Mouse (Mus musculus) left cerebral cortex, postnatal 4 days (tissue): Measurements from ENCODE around the gene Ttll5. TPM values are rescaled to one million over a fixed set of nuclear protein-coding genes. Genes with fewer than 3 reads are reported as not detected.

Experiments
- DNase-seq: peaks from one replicate; pipeline ENCODE4 v3.0.0-alpha.2; 2022
- intact Hi-C: fragments of 180-260 bp; cut with DNase I; formaldehyde crosslinking; loops from one replicate; pipeline ENCODE4 v1.15.1; 2025
- total RNA-seq, 2 experiments: library from RNA; stranded (reverse); gene quantifications; 2 replicates each; pipeline ENCODE4 v1.2.3; 2021

Gene Ttll5
- total RNA-seq, 2 experiments from 2014 or later: 30.4 to 36.7 TPM

DNA sequence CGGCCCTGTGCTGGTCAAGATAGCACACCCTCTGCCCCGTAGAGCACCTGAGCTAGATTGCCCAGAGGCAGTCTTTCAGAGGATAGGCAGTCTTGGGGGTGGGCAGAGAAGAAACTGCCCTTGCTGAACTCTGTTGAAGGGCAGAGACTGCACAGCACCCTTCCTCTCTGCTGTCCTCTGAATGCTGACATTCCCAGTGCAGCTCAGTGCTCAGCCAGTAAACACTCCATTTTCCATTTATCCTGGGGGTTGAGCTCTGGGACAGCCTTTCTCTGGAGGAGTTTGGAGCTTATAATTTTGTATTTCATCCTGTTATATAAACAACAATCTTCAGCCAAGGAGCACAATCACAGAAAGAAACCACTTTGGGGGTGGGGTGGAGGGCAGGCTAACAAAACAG, 138.7 kb downstream of the Ttll5 start:
- intact Hi-C loops: no loop called here

DNA sequence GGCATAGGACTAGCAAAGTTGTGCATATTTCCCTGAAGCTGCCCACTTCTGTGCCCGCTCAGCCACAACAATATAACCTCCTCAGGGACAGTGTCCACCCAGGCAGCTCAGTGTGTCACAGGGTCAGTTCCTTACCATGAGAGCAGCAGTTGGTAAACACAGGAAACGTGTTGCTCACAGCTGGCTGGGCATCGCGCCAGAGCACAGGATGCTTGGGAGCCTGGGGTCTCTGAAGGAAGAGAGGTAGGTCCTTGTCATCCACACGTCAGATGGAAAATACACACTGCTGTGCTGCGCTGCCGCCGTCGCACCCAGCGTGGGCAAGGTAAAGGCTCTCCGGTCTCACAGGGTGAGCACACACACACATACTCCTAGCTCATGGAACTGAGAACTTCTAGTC, 139.2 kb downstream of the Ttll5 start:
- intact Hi-C loops: no loop called here
- DNase-seq: peak; percentile 22

More for the DNA sequence above, 138.7 kb downstream of the Ttll5 start:
- no peak for DNase-seq

DNA sequence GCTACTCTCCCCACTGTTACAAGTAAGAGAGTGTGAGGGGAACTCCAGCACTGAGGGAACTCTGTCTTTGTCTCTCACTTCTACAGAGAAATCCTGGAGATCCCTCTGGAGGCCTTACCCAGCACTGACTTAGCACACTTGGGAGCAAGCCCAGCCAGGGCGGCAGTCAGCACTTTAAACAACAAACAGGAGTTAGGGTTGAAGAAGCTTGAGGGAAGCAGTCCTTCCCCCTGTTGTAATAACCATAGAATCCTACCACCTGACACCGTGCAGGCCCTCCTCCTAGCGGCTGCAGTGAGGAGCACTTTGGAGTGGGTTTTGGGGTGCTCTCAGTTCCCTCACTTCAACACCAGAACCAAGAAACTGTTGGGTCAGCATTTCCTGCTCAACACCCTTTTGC, 140.0 kb downstream of the Ttll5 start:
- intact Hi-C loops: no loop called here
- DNase-seq: no peak

- intact Hi-C loops: no loop called here
- DNase-seq: no peak
Measured at GRCm38 (mm10) chr12:85967812-85968211, 143.4 kb downstream of the Ttll5 start.

DNA sequence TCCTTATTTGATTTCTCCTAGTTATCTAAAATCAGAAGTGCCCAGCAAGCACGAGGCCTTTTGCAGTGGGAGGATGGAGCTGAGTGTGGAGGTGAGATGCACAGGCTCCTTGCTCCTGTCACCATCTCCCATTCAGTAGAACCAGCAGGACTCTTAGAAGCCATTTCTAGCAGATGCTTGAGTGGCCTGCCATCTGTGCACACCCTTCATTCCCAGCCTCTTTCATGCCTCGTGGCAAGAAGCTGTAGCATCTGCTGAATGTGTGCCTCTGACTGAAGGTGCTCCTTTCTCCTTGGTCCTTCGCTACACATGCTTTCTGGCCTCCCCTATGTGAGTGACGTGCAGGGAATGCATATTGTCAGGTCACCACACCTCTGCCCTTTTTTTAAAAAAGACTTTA, 143.9 kb downstream of the Ttll5 start:
- peak; percentile 36 for DNase-seq
- intact Hi-C loops: no loop called here

GRCm38 (mm10) chr12:85969571-85969970, 145.1 kb downstream of the Ttll5 start:
- DNase-seq: peak; percentile 23
- intact Hi-C loops: no loop called here

GRCm38 (mm10) chr12:85970191-85970590, 145.7 kb downstream of the Ttll5 start:
- DNase-seq: peak; percentile 65
- intact Hi-C loops: no loop called here

GRCm38 (mm10) chr12:85970803-85971202, 146.3 kb downstream of the Ttll5 start:
- intact Hi-C loops: no loop called here
- DNase-seq: no peak

- intact Hi-C loops: no loop called here
Measured at GRCm38 (mm10) chr12:85971655-85972054, 147.2 kb downstream of the Ttll5 start.

GRCm38 (mm10) chr12:85973526-85973925, 149.1 kb downstream of the Ttll5 start:
- intact Hi-C loops: no loop called here
- DNase-seq: no peak

More at GRCm38 (mm10) chr12:85971655-85972054, 147.2 kb downstream of the Ttll5 start:
- DNase-seq: no peak

GRCm38 (mm10) chr12:85974030-85974429, 149.6 kb downstream of the Ttll5 start:
- DNase-seq: no peak
- intact Hi-C loops: no loop called here

- intact Hi-C loops: no loop called here
- DNase-seq: no peak
Measured at GRCm38 (mm10) chr12:85979996-85980395, 155.5 kb downstream of the Ttll5 start.

DNA sequence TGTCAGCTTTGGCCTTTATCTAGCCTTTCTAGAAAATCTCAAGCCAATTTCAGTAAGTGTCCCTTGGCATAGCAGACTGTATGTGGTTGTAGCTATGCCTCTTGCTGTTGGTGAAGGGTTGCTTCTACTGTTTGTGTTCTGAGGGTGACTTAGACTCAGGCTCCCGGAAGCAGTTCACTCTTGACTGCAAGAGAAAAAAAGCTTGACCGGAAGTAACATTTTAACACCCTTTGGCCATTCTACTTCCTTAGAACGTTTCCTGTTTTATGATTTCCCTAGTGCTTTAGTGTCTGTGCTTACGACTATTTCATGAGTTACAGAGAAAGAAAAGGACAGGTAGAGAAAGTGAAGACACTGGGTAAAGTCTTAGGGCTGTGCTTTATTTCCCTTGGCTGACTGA, 161.1 kb downstream of the Ttll5 start:
- intact Hi-C loops: no loop called here
- no peak for DNase-seq

GRCm38 (mm10) chr12:85986024-85986423, 161.6 kb downstream of the Ttll5 start:
- intact Hi-C loops: no loop called here

DNA sequence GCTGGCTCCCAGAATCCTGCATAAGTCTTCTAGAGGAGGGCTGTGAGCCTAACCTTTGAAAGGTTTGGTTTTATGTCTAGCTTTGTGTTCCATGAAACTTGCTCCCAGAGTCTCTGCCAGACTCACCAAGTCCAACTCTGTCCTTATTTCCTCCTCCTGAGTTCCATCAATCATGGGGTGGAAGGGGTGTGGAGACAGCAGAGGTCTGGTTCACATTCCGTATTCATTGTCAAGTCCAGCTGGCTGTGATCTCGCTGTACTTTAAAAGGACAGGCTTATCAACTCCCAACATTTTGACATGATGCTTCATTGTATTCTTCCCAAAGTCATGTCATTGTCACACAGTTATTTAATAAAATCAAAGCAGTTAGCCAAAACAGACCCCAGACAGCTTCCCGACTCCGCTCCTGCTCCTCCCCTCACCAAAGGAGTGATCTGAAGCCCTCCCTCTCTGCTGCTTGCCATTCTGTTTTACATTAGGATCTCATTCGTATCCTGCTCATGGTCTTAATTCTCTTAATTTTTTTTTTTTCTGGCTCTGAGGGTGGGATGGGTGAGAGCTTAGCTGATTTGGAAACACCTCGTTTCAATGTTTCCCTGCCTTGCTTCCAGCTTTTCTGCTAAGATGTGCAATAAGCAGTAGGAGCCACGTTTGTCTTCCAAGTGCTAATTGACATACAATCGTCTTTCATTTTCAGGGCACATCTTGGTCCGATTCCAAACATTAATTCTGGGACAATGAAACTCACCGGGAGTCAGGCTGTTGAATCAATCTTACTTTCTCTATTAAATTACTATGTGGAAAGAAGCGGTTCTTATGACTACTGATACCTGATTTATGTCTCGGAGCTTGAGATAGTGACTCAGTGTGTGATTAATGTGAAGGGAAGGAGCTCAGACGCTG, 162.3 kb downstream of the Ttll5 start:
- DNase-seq: peak; percentile 26
- intact Hi-C loops: no loop called here

More at GRCm38 (mm10) chr12:85986024-85986423, 161.6 kb downstream of the Ttll5 start:
- DNase-seq: no peak

- intact Hi-C loops: no loop called here
- no peak for DNase-seq
Measured at GRCm38 (mm10) chr12:85987444-85987889, 163.0 kb downstream of the Ttll5 start.

- intact Hi-C loops: no loop called here
Measured at GRCm38 (mm10) chr12:85988121-85988520, 163.7 kb downstream of the Ttll5 start.

GRCm38 (mm10) chr12:85988818-85989377, 164.4 kb downstream of the Ttll5 start:
- intact Hi-C loops: no loop called here
- no peak for DNase-seq

More at GRCm38 (mm10) chr12:85988121-85988520, 163.7 kb downstream of the Ttll5 start:
- DNase-seq: no peak

GRCm38 (mm10) chr12:85992013-85992837, 167.8 kb downstream of the Ttll5 start:
- no peak for DNase-seq
- intact Hi-C loops: no loop called here

DNA sequence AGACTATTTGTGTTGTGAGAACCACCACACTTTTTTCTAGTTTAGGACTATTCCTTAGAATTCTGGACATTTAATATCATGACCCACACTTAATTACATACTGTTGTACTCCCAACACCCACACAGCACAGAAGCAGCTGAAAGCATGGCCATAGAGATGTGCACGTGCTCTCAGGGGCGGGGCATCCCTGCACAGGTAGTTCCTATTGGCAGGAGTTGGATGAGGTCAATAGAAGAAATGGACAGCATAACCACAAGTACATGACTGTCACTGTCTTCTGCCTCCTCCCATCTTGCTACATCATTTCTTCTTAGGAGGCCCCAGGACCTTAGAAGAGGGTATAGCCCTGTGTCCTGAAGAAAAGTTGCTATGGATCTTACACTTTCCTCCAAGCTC, 168.4 kb downstream of the Ttll5 start:
- intact Hi-C loops: no loop called here
- no peak for DNase-seq

GRCm38 (mm10) chr12:85993790-85994360, 169.4 kb downstream of the Ttll5 start:
- intact Hi-C loops: no loop called here
- no peak for DNase-seq
